Mouse (Mus musculus): ENCODE results near the gene Olfr1251. TPM values are rescaled to one million over a fixed set of nuclear protein-coding genes. Genes with fewer than 3 reads are reported as not detected.
"Not testable (repeated sequence)": the region's sequence is repeated elsewhere in the genome, so short reads cannot be mapped to it uniquely, and the experiment has no call there.

Gene Olfr1251
- not detected in 2 replicates for polyA plus RNA-seq (2012)

DNA sequence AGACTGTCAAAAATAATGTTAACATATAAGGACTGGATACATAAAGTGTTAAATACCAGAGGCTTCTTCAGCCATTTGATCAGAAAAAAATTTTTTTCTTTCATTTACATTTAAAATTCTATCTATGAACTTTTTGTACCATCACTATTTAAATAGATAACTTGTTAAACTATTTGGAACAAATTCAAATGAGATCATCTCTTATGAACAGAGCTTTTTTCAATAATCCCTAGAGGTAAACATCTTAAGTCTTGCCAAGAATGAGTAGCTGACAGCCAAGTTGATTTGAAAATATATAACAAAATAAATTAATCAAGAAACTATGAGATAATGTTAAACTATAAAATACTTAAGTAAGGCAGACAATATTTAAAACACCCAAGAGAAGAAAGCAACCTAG lies at the start of gene Olfr1251:
Gene Olfr1251 (minus strand): TSS at position 101 of the 400 bp plus-strand sequence.
- Histone ChIP-seq H3K4me3 (replicated peaks) (no peak within 1 kb of the TSS), H3K36me3 (ENCODE audit: control insufficient read depth) (no peaks in the 10 kb centered on the region), H3K27me3 (ENCODE audit: control insufficient read depth) (no peaks in the 10 kb centered on the region), H3K4me1 (ENCODE audit: control insufficient read depth) (no peaks in the 10 kb centered on the region), H3K9me3 (ENCODE audit: control insufficient read depth, low read length) (no peaks in the 10 kb centered on the region)
- TF ChIP-seq GATA1 (IDR thresholded peaks at IDR 0.05; ENCODE audit: low read length) (no peak), TAL1 (IDR thresholded peaks at IDR 0.05; ENCODE audit: low read length) (no peak)

DNA sequence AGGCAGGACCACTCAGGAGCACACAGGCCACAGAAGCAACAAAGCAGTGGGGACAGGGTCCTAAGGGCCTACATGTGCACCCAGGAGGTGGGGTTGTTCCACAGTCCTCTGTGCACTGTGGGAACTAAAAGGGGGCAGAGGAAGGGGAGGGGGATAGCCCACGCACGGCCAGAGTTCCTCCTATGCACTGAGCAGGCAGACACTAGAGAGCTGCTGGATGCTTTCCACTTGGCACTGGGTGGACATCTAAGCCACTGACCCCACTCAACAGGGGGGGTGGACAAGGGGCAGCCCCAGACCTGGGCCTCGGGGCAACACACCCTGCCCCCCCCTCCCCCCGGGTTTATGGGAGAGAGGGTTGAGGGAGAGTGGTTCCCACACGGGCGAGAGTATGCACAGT lies 20.2 kb upstream of the Olfr1251 start:
- H3K36me3 ChIP-seq (ENCODE audit: control insufficient read depth) = no peaks in the 10 kb centered on the region
- H3K9me3 ChIP-seq (ENCODE audit: control insufficient read depth, low read length) = peaks cover 3% of the 10 kb centered on the region; the same call in 1 of the 2 replicates
- no peaks in the 10 kb centered on the region for H3K27me3 ChIP-seq (ENCODE audit: control insufficient read depth)
- no peak overlapping the region for H3K4me3 ChIP-seq (replicated peaks)
- H3K4me1 ChIP-seq (ENCODE audit: control insufficient read depth) = no peaks in the 10 kb centered on the region
- TF ChIP-seq TAL1 (IDR thresholded peaks at IDR 0.05; ENCODE audit: low read length) = no peak
- no peak for TF ChIP-seq GATA1 (IDR thresholded peaks at IDR 0.05; ENCODE audit: low read length)

DNA sequence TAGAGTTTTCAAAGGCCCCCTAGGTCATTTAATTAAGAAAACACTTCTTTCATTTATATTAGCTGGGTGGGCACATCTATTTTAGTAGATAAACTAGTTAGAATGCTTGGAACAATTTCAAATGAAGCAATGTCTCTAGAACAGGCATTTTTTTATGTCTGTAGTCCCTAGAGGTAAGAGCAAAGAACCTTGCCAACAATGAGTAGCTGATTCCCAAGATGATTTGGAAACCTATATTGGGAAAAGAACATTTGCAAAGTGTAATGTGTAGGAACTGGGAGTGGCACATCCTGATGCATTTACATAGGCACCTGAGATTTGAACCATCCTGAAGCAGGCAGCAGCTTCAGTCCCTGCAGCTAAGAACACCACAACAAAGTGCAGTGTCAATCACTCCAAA lies 10.4 kb downstream of the Olfr1251 start, which contains the start of gene Olfr1250:
Gene Olfr1250 (minus strand): TSS at position 101 of the 400 bp plus-strand sequence.
- Histone ChIP-seq H3K9me3 (ENCODE audit: control insufficient read depth, low read length) (no peaks in the 10 kb centered on the region), H3K4me3 (replicated peaks) (no peak within 1 kb of the TSS), H3K27me3 (ENCODE audit: control insufficient read depth) (no peaks in the 10 kb centered on the region), H3K36me3 (ENCODE audit: control insufficient read depth) (no peaks in the 10 kb centered on the region), H3K4me1 (ENCODE audit: control insufficient read depth) (no peaks in the 10 kb centered on the region)
- no peak for TF ChIP-seq GATA1 (IDR thresholded peaks at IDR 0.05; ENCODE audit: low read length)
- TF ChIP-seq TAL1 (IDR thresholded peaks at IDR 0.05; ENCODE audit: low read length) = no peak

DNA sequence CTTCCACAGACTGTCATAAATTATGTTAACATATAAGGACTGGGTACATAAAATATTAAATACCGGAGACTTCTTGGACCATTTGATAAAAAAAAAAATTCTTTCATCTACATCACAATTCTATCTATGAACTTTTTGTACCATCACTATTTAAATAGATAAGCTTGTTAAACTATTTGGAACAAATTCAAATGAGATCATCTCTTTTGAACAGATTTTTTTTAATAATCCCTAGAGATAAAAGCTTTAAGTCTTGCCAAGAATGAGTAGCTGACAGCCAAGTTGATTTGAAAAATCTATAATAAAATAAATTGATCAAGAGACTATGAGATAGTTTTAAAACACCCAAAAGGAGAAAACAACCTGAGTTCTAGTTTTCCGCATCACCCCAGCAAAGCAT lies 36.9 kb downstream of the Olfr1251 start, which contains the start of gene Olfr1249:
Gene Olfr1249 (minus strand): TSS at position 101 of the 400 bp plus-strand sequence.
- Histone ChIP-seq H3K4me1 (ENCODE audit: control insufficient read depth) (no peaks in the 10 kb centered on the region), H3K4me3 (replicated peaks) (no peak within 1 kb of the TSS), H3K9me3 (ENCODE audit: control insufficient read depth, low read length) (no peaks in the 10 kb centered on the region), H3K27me3 (ENCODE audit: control insufficient read depth) (no peaks in the 10 kb centered on the region), H3K36me3 (ENCODE audit: control insufficient read depth) (no peaks in the 10 kb centered on the region)
- TF ChIP-seq TAL1 (IDR thresholded peaks at IDR 0.05; ENCODE audit: low read length) = no peak
- no peak for TF ChIP-seq GATA1 (IDR thresholded peaks at IDR 0.05; ENCODE audit: low read length)

DNA sequence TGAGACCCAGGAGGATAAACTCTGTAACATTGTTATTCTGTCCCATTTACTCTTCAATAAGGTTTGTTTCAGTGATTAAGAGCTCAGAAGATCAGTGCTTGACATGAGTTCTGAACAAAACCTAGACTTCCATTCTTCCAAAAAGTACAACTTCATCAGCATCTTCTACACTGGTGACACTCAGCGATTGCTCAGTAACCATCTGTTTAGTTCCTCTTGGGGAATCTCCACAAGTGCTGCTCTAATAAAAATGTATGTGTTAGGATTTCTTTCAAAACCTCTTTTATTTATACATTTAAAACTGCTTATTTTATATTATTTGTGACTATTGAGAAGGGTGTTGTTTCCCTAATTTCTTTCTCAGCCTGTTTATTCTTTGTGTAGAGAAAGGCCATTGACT lies 53.6 kb downstream of the Olfr1251 start, which contains the start of gene Olfr1248:
Gene Olfr1248 (minus strand): TSS at position 101 of the 400 bp plus-strand sequence.
- not testable (repeated sequence) for H3K4me3 ChIP-seq (replicated peaks); H3K27me3 ChIP-seq (ENCODE audit: control insufficient read depth); H3K36me3 ChIP-seq (ENCODE audit: control insufficient read depth); H3K9me3 ChIP-seq (ENCODE audit: control insufficient read depth, low read length); H3K4me1 ChIP-seq (ENCODE audit: control insufficient read depth)

Other genes starting within 250 kb of the Olfr1251 start
- gene Olfr1240, start 228.9 kb downstream of the Olfr1251 start, polyA plus RNA-seq (2012) = not detected in 2 replicates
- not detected in 2 replicates for gene Olfr1241, start 184.8 kb downstream of the Olfr1251 start, polyA plus RNA-seq (2012)
- not detected in 2 replicates for gene Olfr1242, start 173.6 kb downstream of the Olfr1251 start, polyA plus RNA-seq (2012)
- not detected in 2 replicates for gene Olfr1243, start 140.4 kb downstream of the Olfr1251 start, polyA plus RNA-seq (2012)
- gene Olfr1245, start 93.5 kb downstream of the Olfr1251 start, polyA plus RNA-seq (2012) = not detected in 2 replicates
- not detected in 2 replicates for gene Olfr1246, start 78.8 kb downstream of the Olfr1251 start, polyA plus RNA-seq (2012)
- 0.01 TPM in 1 of 2 replicates, not detected in the other for gene Olfr1247, start 57.8 kb downstream of the Olfr1251 start, polyA plus RNA-seq (2012)
- not detected in 2 replicates for gene Olfr1248, start 53.7 kb downstream of the Olfr1251 start, polyA plus RNA-seq (2012)
- gene Olfr1249, start 37.0 kb downstream of the Olfr1251 start, polyA plus RNA-seq (2012) = not detected in 2 replicates
- gene Olfr1250, start 10.5 kb downstream of the Olfr1251 start, polyA plus RNA-seq (2012) = not detected in 2 replicates
- gene Olfr1252, start 53.1 kb upstream of the Olfr1251 start, polyA plus RNA-seq (2012) = not detected in 2 replicates
- gene Olfr1253, start 85.2 kb upstream of the Olfr1251 start, polyA plus RNA-seq (2012) = not detected in 2 replicates
- not detected in 2 replicates for gene Olfr1254, start 121.7 kb upstream of the Olfr1251 start, polyA plus RNA-seq (2012)
- not detected in 2 replicates for gene Olfr1255, start 140.1 kb upstream of the Olfr1251 start, polyA plus RNA-seq (2012)
- gene Olfr1256, start 169.6 kb upstream of the Olfr1251 start, polyA plus RNA-seq (2012) = 0.02 TPM in 1 of 2 replicates, not detected in the other
- not detected in 2 replicates for gene Olfr48, start 176.3 kb upstream of the Olfr1251 start, polyA plus RNA-seq (2012)
- not detected in 2 replicates for gene Olfr1257, start 206.5 kb upstream of the Olfr1251 start, polyA plus RNA-seq (2012)

Measured in erythroblast, embryonic 14.5 days (primary cell).